Mouse (Mus musculus) large intestine, adult 2 months (tissue): ENCODE results near the gene Rpl37a. TPM values are rescaled to one million over a fixed set of nuclear protein-coding genes. Genes with fewer than 3 reads are reported as not detected.

Experiments
- DNase-seq: peaks from one replicate; pipeline ENCODE4 v3.0.0-alpha.2; 2012; ENCODE audit warnings: low read depth, low spot score
- WGBS: fragments of 180-500 bp; shearing (Covaris S2); methylation state at CpG from one replicate; pipeline ENCODE4 v1.1.7; 2018; 5-methylcytosine and 5-hydroxymethylcytosine counted together
- polyA plus RNA-seq: library from polyadenylated mRNA; depleted of rRNA; stranded (reverse); fragments of >200 nt; gene quantifications from 2 replicates; pipeline ENCODE4 v1.2.3, GENCODE M21; 2012; rRNA removed

The Rpl37a gene
- polyA plus RNA-seq, 1 experiment, result 778 TPM

DNA sequence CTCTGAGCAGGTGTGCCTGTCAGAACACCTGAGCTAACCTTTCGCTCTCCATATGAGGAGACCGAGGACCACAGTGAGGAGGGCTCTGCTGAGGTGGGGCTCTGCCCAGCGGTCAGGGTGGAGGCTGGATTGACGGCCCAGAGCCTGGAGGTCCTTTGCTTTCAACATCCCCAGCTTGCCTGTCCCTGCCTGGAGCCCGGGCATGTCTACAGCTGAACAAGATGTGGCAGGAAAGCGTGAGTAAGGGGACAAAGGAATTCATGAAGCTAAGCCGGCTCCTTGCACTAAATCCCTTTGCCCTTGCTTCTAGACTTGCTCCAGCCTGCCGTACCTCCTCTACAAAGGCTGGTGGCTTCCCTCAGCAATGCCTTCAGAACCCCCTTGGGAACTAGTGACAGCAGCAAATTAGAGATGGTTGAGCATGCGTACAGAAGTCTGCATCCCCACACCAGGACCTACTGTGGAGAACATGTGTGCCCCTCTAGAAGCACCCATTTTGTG, 22.2 kb downstream of the Rpl37a start:
- no peak for DNase-seq
- 89% methylated on average over 9 of the region's 9 CpGs for WGBS

DNA sequence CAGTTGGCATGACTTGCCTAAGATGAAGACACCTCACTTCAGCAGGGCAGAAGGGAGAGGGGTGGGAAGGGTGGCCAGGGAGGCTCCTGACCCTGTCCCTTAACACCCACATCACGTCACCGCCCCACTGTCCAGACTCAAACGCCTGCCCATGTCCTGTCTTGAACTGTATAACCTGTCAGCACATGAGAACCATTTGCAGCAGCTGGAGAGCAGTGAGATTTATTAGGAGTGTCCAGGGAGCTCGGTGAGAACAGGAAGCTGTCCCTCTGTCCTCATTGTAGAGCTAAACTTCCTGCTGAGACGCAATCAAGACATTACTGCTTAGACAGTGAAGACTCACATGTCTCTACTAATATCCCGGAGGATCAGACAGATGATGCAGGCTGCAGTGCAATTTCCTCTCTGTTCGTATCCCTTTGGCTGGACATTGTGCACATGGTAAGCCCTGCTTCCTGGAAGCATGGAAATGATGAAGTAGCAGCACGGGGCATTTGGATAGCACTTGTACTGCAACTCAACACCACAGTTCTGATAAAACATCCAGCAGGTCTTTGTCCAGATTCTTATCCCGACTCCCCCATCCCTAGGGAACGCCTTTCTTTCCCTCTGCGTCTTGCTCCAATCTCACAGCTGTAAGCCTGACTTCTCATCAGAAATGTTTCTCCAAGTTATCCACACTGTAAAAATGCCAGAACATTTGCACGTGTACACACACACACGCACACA, 25.5 kb downstream of the Rpl37a start:
- DNase-seq, result no peak
- WGBS, result 51% methylated on average over 13 of the region's 13 CpGs

DNA sequence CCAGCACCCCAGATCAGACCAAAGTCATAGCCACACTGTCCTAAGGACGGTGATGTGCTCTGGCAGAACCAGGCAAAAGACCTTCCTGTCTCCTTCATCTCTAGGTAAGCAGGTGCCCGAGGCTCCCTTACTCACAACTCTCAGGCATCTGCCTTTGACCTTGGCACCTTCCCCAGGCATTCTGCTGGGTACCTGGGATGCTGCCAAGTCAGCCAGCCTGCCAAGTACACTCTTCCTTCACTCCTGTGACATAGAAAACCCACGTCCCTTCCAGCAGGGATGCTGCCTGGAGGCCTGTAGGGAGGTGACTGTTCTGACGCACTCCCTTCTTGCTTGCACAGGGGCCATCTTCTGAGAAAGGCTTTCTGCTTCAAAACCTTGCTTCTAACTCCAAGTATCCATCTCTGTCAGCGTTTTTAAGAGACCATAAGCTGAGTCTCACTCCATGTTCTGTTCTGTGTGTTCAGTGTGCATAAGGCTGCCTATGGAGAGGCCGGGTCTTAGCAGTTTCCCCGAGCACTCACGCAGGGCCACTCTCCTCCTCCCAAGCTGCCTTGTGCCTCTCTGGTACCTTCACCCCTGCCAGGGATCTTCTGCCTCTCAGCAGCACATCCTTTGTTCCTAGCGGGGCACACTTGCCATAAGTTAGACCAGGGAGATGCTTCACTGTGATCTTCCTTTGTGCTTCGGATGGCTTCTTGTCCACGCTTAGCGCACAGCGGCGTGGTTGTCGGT, 28.0 kb downstream of the Rpl37a start:
- 70% methylated on average over 15 of the region's 15 CpGs for WGBS
- DNase-seq, result no peak

DNA sequence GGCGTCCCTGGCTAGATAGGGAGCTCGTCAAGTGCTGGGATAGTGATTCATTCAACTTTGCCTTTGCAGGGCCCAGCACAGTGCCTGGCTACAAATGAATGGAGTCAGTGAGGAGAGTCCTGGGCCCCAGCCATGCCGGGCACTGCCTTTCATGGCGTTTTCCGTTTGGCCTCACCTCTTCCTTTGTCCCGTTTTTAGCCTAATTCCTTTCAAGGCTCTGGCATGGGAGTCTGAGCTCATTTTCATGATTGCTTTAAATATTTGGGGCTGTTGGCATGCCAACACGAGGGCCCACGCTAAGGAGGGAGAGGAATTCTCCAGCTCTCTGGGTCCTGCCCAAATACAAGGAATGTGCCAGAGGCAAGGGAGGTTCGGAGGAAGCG, 28.6 kb downstream of the Rpl37a start:
- 70% methylated on average over 10 of the region's 10 CpGs for WGBS
- DNase-seq, result no peak

DNA sequence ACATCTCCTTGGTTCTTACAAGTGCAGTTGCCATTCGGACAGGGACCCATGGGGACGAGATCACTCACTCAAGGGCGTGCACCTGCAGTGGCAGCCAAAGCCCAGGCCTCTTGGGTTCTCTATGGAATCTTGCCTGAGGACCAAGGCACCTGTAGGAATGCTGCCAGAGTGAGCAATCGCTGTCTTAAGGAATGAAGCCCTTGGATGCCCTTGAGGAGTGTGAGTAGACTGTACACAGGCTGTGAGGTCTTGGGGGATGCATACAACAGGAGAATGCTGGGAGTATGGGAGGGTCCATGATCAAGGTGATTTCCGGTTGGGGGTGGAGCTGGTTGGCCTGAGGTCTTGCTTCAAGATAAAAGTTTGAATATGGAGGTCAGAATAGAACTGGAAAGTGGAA, 30.3 kb downstream of the Rpl37a start:
- 81% methylated on average over 5 of the region's 5 CpGs for WGBS
- no peak for DNase-seq

DNA sequence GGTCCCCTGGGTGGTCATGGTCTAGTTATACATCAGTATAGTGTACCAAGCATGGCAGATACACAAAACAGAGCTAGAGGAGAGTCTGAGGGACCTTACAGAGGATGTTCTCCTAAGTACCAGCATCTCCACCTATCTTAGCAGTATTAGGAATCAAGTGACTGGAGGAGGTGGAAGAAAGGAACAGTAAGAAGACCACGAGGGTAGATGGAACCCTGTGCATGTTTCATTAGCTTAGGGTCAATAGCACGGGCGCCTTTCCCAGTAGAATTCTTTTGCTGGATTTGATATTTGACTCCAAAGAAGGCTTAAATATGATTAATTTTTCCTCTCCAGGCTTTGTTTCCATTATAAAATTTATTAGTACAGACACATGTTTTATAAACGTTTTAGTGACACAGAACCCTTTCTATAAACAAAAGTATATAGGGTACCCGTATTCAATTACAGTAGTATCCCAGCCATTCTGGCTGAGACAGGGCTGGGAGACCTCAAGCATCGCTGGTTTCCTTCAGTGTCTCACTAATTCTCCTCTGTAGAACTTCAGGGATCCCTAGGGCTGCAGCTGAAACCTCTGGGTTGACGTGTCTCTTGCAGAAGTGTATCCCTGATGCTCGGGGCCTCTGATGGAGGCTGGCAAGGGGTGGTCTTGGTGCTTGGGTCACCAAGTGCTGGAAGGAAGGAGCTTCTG, 33.9 kb downstream of the Rpl37a start:
- 68% methylated on average over 8 of the region's 8 CpGs for WGBS
- DNase-seq, result no peak

DNA sequence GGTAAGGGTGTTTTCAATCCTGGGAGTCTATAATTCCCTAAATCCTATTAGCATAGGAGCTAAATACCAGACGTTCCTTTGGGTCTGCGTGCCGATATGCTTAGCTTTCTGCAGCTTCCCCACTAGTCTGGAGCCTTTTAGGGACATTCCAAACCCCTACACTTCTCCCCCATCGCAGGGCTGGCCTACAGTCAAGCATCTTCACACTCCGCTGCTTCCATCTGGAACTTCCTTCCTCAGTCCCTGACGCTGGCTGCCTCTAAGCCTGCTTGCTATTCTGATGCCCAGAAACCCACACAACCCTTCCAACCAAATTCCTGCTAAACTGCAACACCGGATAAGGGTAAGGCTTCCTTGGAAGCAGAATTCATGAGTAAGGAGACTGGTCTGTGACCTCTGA, 35.3 kb downstream of the Rpl37a start:
- DNase-seq, result no peak
- WGBS, result 60% methylated on average over 7 of the region's 7 CpGs

DNA sequence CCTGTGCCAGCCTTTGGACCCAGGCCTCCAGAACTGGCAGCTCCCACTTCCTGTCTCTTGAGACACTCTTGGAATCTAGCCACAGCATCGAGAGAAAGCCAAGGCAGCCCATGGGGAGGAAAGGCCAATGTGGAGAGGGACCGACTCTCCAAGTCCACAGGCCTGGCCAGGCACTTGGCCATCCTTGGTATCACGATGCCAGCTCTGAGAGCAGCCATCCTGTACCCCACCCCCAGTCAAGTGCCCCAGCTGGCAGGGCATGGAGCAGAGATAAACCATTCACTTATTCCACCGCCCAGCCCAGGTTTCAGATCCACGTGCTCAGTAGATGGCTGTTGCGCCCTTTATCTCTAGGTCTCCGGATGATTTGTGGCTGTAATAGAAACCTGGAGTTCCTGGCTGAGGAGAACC, 40.3 kb downstream of the Rpl37a start:
- no peak for DNase-seq
- WGBS, result 75% methylated on average over 7 of the region's 7 CpGs

DNA sequence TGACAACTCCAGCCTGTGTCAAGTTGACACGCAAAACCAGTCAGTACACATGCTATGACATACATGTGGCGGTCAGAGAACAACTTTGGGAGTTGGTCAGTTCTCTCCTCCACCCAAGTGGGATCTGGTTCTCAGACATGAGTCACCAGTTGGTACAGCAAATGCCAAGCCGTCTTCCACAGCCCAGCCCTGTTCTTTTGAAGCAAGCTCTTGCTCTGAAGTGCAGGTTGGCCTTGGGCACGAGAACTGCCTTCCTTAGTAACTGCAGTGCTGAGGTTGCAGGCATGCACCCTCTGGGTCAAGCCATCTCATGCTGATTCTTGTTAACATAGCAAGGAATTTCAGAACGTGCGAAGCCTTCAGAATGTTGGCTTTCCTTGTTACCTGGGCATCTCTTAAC, 42.1 kb downstream of the Rpl37a start:
- WGBS, result 73% methylated on average over 6 of the region's 6 CpGs
- no peak for DNase-seq

DNA sequence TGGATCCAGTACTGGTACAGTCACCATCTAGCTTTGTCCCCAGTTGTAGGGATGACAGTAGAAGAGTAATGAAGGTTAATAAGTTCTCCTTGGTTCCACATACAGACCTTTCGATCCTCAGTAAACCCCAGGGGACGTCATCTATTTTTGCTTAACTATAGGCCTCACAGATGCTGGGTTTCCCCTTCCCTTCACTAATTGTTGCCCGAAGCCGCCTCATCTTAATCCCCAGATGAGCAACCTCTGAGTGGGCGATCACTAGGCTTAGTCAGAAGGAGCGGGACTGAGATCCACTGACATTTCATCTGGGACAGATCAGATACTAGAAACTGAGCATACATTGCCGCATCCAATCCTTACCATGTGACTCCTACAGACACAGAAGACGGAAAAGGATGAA, 44.1 kb downstream of the Rpl37a start:
- 82% methylated on average over 8 of the region's 8 CpGs for WGBS
- no peak for DNase-seq

DNA sequence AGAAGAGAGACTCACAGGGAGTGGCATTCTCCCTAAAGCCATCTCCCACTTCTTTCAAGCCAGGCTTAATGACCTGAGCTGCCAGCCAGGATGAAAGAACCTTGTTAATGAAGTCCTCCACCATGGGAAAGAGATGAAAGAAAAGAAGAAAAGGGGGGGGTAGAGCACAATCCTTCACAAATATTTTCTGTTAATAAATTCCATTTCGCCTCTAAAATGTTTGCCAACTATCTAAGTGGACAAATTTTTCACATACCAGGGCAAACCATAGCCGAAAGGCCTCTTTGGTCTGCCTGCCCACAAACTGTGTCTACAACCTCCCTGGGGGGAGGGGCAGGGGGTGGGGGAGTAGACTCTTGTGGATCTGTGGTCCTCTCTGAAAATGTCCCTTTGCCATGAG, 44.7 kb downstream of the Rpl37a start:
- DNase-seq, result no peak
- 41% methylated on average over 2 of the region's 2 CpGs for WGBS

DNA sequence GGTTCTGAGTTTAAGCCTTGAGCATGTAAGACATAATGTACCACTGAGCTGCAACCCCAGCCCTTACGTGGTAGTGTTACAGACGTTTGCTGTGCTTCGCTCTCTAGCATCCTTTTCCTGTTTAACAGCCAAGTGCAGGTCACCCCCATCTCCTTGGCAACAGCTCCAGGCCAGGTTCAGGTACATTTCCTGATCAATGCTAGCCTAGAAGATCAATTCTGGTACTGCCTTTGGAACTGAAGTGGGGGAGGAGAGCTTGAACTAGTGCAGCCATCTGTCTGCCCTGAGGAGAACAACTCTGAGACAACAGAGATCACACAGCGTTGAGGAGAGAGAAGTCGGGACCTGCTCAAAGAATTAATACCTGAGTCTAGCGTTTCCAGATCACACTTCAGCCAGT, 48.7 kb downstream of the Rpl37a start:
- 85% methylated on average over 6 of the region's 6 CpGs for WGBS
- no peak for DNase-seq

Other genes with a start within 250 kb of the Rpl37a start
- gene March4, start 174.4 kb upstream of the Rpl37a start, polyA plus RNA-seq, result 0.07 and 0.14 TPM in 2 replicates
- gene Smarcal1, start 128.0 kb upstream of the Rpl37a start, polyA plus RNA-seq, result 12.0 and 16.0 TPM in 2 replicates
- gene Ankar, start 10.7 kb upstream of the Rpl37a start, polyA plus RNA-seq, result not detected in 2 replicates
- gene Igfbp2, start 113.2 kb downstream of the Rpl37a start, polyA plus RNA-seq, result 2.8 and 7.0 TPM in 2 replicates
- 13.5 and 14.0 TPM in 2 replicates for gene Igfbp5, start 163.6 kb downstream of the Rpl37a start, polyA plus RNA-seq